Mouse (Mus musculus) heart, postnatal 0 days (tissue): ENCODE data around the gene Slc25a12.

Source experiments
- CTCF ChIP-seq: IDR thresholded peaks from 2 replicates; pipeline ENCODE4 v1.5.1; 2016; ENCODE audit warnings: antibody characterized with exemption, control low read depth, low read depth
- EP300 ChIP-seq: IDR thresholded peaks from 2 replicates; pipeline ENCODE4 v1.6.1; 2016; ENCODE audit warnings: antibody characterized with exemption, low read depth

DNA sequence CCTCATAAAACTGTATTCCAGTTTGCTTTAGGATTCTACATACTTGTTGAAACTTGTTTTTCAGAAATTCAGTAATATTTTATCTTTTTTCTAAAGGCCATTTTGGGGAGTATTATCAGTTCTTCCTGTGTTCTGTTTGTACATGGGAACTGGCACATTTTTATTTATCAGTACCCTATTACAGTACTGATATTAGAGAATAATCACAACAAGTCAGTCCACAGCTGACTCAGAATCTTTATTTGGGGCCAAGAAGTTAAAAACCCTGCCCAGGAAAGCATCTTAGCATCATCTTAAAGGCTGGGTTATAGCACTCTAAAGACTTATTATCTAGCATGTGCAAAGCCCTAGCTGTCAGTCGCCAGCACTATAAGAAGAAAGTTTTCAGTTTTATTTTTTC, 137.9 kb downstream of the Slc25a12 start:
- TF ChIP-seq EP300 (no peak), CTCF (no peak)
